Mouse (Mus musculus) kidney, adult 2 months (tissue): ENCODE measurements around the gene Atg7. TPM values are rescaled to one million over a fixed set of nuclear protein-coding genes. Genes with fewer than 3 reads are reported as not detected.
A peak's percentile ranks its signal among the peaks of the same experiment; 100 is the strongest.

Experiments used
- DNase-seq: peaks from one replicate; pipeline ENCODE4 v3.0.0; 2021
- H3K27ac ChIP-seq: fragments of 200-500 bp; 2 replicates; pipeline ENCODE4 v1.5.1; 2012; ENCODE audit warnings: low read depth, low read length, control low read depth, inconsistent platforms; ENCODE audit not compliant: insufficient read depth
- H3K27me3 ChIP-seq: fragments of 200-500 bp; replicated peaks from 2 replicates; pipeline ENCODE4 v1.6.1; 2012; ENCODE audit warnings: mild to moderate bottlenecking, moderate library complexity, low read length, inconsistent platforms; ENCODE audit not compliant: control insufficient read depth, insufficient read depth
- H3K36me3 ChIP-seq: fragments of 200-500 bp; 2 replicates; pipeline ENCODE4 v1.6.1; 2012; ENCODE audit warnings: mild to moderate bottlenecking, moderate library complexity, low read length, inconsistent platforms; ENCODE audit not compliant: control insufficient read depth, insufficient read depth
- H3K4me1 ChIP-seq: fragments of 200-500 bp; 2 replicates; pipeline ENCODE4 v1.6.1; 2011; ENCODE audit warnings: low read length; ENCODE audit not compliant: control insufficient read depth, insufficient read depth
- H3K4me3 ChIP-seq: fragments of 200-500 bp; 2 replicates; pipeline ENCODE4 v1.5.1; 2011; ENCODE audit warnings: mild to moderate bottlenecking, low read depth, low read length, control low read depth; ENCODE audit not compliant: insufficient read depth
- CTCF ChIP-seq: fragments of 200-500 bp; conservative IDR thresholded peaks from 2 replicates; pipeline ENCODE4 v1.5.1; 2011; ENCODE audit warnings: low read depth, mild to moderate bottlenecking, control low read depth, low read length, moderate library complexity, mixed read lengths; ENCODE audit not compliant: insufficient read depth, insufficient read length
- POLR2A ChIP-seq: fragments of 200-500 bp; IDR thresholded peaks from one replicate; pipeline ENCODE4 v1.6.1; 2011; ENCODE audit warnings: low read depth, low read length, control low read depth
- WGBS: fragments of 180-500 bp; shearing (Covaris S2); methylation state at CpG from one replicate; pipeline ENCODE4 v1.1.7; 2018; 5-methylcytosine and 5-hydroxymethylcytosine counted together
- polyA plus RNA-seq: library from polyadenylated mRNA; depleted of rRNA; stranded (reverse); fragments of >200 nt; gene quantifications from 2 replicates; pipeline ENCODE4 v1.2.3, GENCODE M21; 2012

Gene Atg7
- polyA plus RNA-seq, 1 experiment = 20.6 TPM

GRCm38 (mm10) chr6:114664716-114665115, 21.8 kb downstream of the Atg7 start:
- H3K36me3 ChIP-seq = no peaks in the 10 kb centered on the region
- no peaks in the 10 kb centered on the region for H3K27me3 ChIP-seq
- H3K4me3 ChIP-seq = no peak overlapping the region
- no peak for DNase-seq
- no peak overlapping the region for H3K27ac ChIP-seq
- H3K4me1 ChIP-seq = no peaks in the 10 kb centered on the region
- TF ChIP-seq POLR2A (no peak), CTCF (no peak)
- WGBS = 83% methylated on average over 2 of the region's 2 CpGs

- H3K27me3 ChIP-seq = no peaks in the 10 kb centered on the region
- no peaks in the 10 kb centered on the region for H3K4me1 ChIP-seq
- no peak overlapping the region for H3K27ac ChIP-seq
- H3K36me3 ChIP-seq = no peaks in the 10 kb centered on the region
- DNase-seq = no peak
- TF ChIP-seq POLR2A (no peak), CTCF (no peak)
- WGBS = 92% methylated on average over 6 of the region's 6 CpGs
- no peak overlapping the region for H3K4me3 ChIP-seq
Measured at GRCm38 (mm10) chr6:114667518-114667917, 24.6 kb downstream of the Atg7 start.

GRCm38 (mm10) chr6:114674771-114675170, 31.9 kb downstream of the Atg7 start:
- TF ChIP-seq POLR2A (no peak), CTCF (no peak; the same call in 1 of the 2 replicates)

GRCm38 (mm10) chr6:114676091-114676490, 33.2 kb downstream of the Atg7 start:
- Histone ChIP-seq H3K4me1 (no peaks in the 10 kb centered on the region), H3K27me3 (no peaks in the 10 kb centered on the region), H3K4me3 (no peak overlapping the region), H3K27ac (no peak overlapping the region), H3K36me3 (no peaks in the 10 kb centered on the region; the same call in 1 of the 2 replicates)
- TF ChIP-seq POLR2A = no peak
- no peak for TF ChIP-seq CTCF
- 71% methylated on average over 5 of the region's 5 CpGs for WGBS
- no peak for DNase-seq

More at GRCm38 (mm10) chr6:114674771-114675170, 31.9 kb downstream of the Atg7 start:
- H3K36me3 ChIP-seq = no peaks in the 10 kb centered on the region; the same call in 1 of the 2 replicates
- no peak overlapping the region for H3K4me3 ChIP-seq
- DNase-seq = no peak
- H3K4me1 ChIP-seq = no peaks in the 10 kb centered on the region
- no peak overlapping the region for H3K27ac ChIP-seq
- H3K27me3 ChIP-seq = no peaks in the 10 kb centered on the region

- TF ChIP-seq POLR2A (no peak), CTCF (no peak)
- H3K27ac ChIP-seq = no peak overlapping the region
- no peaks in the 10 kb centered on the region for H3K27me3 ChIP-seq
- no peak overlapping the region for H3K4me3 ChIP-seq
- no peak for DNase-seq
- peaks cover 1% of the 10 kb centered on the region; the same call in 1 of the 2 replicates for H3K36me3 ChIP-seq
- WGBS = 89% methylated on average over 9 of the region's 9 CpGs
- H3K4me1 ChIP-seq = no peaks in the 10 kb centered on the region
Measured at GRCm38 (mm10) chr6:114682092-114682711, 39.3 kb downstream of the Atg7 start.

- H3K36me3 ChIP-seq = peaks cover 1% of the 10 kb centered on the region; the same call in 1 of the 2 replicates
- 89% methylated on average over 1 of the region's 1 CpGs for WGBS
- no peak for DNase-seq
- no peaks in the 10 kb centered on the region for H3K4me1 ChIP-seq
- H3K27me3 ChIP-seq = no peaks in the 10 kb centered on the region
- H3K4me3 ChIP-seq = no peak overlapping the region
- TF ChIP-seq POLR2A (no peak), CTCF (peak; percentile 24; the same call in 1 of the 2 replicates)
- H3K27ac ChIP-seq = no peak overlapping the region
Measured at GRCm38 (mm10) chr6:114683741-114684140, 40.8 kb downstream of the Atg7 start.

GRCm38 (mm10) chr6:114684407-114684806, 41.5 kb downstream of the Atg7 start:
- no peak for DNase-seq
- WGBS = 85% methylated on average over 3 of the region's 3 CpGs
- TF ChIP-seq POLR2A = no peak
- TF ChIP-seq CTCF = no peak
- no peak overlapping the region for H3K4me3 ChIP-seq
- no peaks in the 10 kb centered on the region for H3K4me1 ChIP-seq
- H3K36me3 ChIP-seq = peaks cover 1% of the 10 kb centered on the region; the same call in 1 of the 2 replicates
- no peaks in the 10 kb centered on the region for H3K27me3 ChIP-seq
- no peak overlapping the region for H3K27ac ChIP-seq
